Mouse (Mus musculus): ENCODE measurements around the gene Emc7. TPM values are rescaled to one million over a fixed set of nuclear protein-coding genes. Genes with fewer than 3 reads are reported as not detected.
"Not testable (repeated sequence)": the region's sequence is repeated elsewhere in the genome, so short reads cannot be mapped to it uniquely, and the experiment has no call there.

Gene Emc7
- total RNA-seq, 1 experiment: 16.5 TPM

DNA sequence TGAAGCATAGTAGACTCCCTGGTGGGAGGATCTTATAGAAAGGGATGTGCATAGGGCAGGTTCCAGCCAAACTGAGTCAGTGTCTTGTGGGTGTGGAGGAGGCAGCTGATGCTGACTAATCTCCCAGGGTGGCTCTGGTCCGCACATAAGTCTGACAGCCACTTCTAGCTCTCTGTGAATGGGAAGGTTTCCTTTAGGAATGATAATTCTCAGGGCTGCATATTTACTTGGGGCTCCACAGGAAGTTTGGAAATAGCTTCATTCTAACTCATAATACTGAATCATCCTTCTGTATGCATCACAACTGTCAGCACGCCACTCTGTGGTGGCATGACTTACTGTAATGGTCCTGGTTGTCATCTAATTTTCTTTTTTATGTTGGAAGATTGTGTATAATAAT is 11.3 kb upstream of the Emc7 start:
- no peaks in the 10 kb centered on the region for H3K36me3 ChIP-seq (ENCODE audit: control insufficient read depth, insufficient read depth, low read length, poor library complexity, severe bottlenecking)
- H3K4me1 ChIP-seq (ENCODE audit: control insufficient read depth in 2 of 2, insufficient read depth in 2 of 2, low read length in 2 of 2, poor library complexity in 1 of 2): no peaks in the 10 kb centered on the region
- in situ Hi-C loops (cut with MboI; ENCODE audit: low sequenced_read_pairs in 2 of 2, unreplicated experiment in 2 of 2): no loop called here
- TF ChIP-seq ZNF384 (IDR thresholded peaks at IDR 0.05; ENCODE audit: low read depth, low read length) (no peak), MAFK (IDR thresholded peaks at IDR 0.05; ENCODE audit: insufficient read depth, low read depth, low read length) (no peak), HCFC1 (IDR thresholded peaks at IDR 0.05; ENCODE audit: borderline replicate concordance, insufficient read depth, low read length) (no peak), CHD2 (IDR thresholded peaks at IDR 0.05; ENCODE audit: low read depth, low read length) (no peak), ZC3H11A (IDR thresholded peaks at IDR 0.05; ENCODE audit: borderline replicate concordance, low read depth, low read length) (no peak)
- no peak overlapping the region for H3K27ac ChIP-seq (ENCODE audit: insufficient read depth, low read depth, low read length, poor library complexity, severe bottlenecking)
- no peak overlapping the region for H3K4me3 ChIP-seq (ENCODE audit: insufficient read depth in 1 of 2, low read depth in 1 of 2, low read length in 2 of 2, poor library complexity in 1 of 2, severe bottlenecking in 1 of 2)
- no peak for DNase-seq (ENCODE audit: low read depth, low spot score)
- no peak overlapping the region for H3K9ac ChIP-seq (ENCODE audit: insufficient read depth, low read depth, low read length, poor library complexity, severe bottlenecking)
- no peaks in the 10 kb centered on the region for H3K9me3 ChIP-seq (ENCODE audit: control insufficient read depth, insufficient read depth, low read depth, low read length)

- Histone ChIP-seq H3K9ac (ENCODE audit: insufficient read depth, low read depth, low read length, poor library complexity, severe bottlenecking) (no peak overlapping the region), H3K9me3 (ENCODE audit: control insufficient read depth, insufficient read depth, low read depth, low read length) (no peaks in the 10 kb centered on the region), H3K4me3 (ENCODE audit: insufficient read depth in 1 of 2, low read depth in 1 of 2, low read length in 2 of 2, poor library complexity in 1 of 2, severe bottlenecking in 1 of 2) (no peak overlapping the region), H3K27ac (ENCODE audit: insufficient read depth, low read depth, low read length, poor library complexity, severe bottlenecking) (no peak overlapping the region), H3K36me3 (ENCODE audit: control insufficient read depth, insufficient read depth, low read length, poor library complexity, severe bottlenecking) (no peaks in the 10 kb centered on the region), H3K4me1 (ENCODE audit: control insufficient read depth in 2 of 2, insufficient read depth in 2 of 2, low read length in 2 of 2, poor library complexity in 1 of 2) (no peaks in the 10 kb centered on the region)
- DNase-seq (ENCODE audit: low read depth, low spot score): no peak
- TF ChIP-seq ZNF384 (IDR thresholded peaks at IDR 0.05; ENCODE audit: low read depth, low read length): no peak
- no peak for TF ChIP-seq HCFC1 (IDR thresholded peaks at IDR 0.05; ENCODE audit: borderline replicate concordance, insufficient read depth, low read length)
- no peak for TF ChIP-seq MAFK (IDR thresholded peaks at IDR 0.05; ENCODE audit: insufficient read depth, low read depth, low read length)
- no peak for TF ChIP-seq ZC3H11A (IDR thresholded peaks at IDR 0.05; ENCODE audit: borderline replicate concordance, low read depth, low read length)
- TF ChIP-seq CHD2 (IDR thresholded peaks at IDR 0.05; ENCODE audit: low read depth, low read length): no peak
- in situ Hi-C loops (cut with MboI; ENCODE audit: low sequenced_read_pairs in 2 of 2, unreplicated experiment in 2 of 2): no loop called here
Observed at GRCm38 (mm10) chr2:112445511-112445910, 9.3 kb upstream of the Emc7 start.

DNA sequence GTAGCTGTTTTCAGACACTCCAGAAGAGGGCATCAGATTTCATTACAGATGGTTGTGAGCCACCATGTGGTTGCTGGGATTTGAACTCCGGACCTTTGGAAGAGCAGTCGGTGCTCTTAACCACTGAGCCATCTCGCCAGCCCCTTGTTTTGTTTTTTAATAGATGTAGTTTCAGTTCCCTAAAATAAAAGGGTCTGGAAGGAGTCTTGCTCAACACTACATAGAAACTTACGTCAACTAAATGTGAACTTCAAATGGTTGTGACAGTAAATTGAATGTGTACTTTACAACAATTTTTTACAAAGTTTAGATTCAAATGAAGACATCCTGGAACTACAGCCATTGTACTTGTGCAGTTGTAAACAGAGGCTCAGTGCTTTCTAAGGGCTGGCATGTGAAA is 6.8 kb upstream of the Emc7 start:
- H3K9me3 ChIP-seq (ENCODE audit: control insufficient read depth, insufficient read depth, low read depth, low read length); H3K27ac ChIP-seq (ENCODE audit: insufficient read depth, low read depth, low read length, poor library complexity, severe bottlenecking); H3K9ac ChIP-seq (ENCODE audit: insufficient read depth, low read depth, low read length, poor library complexity, severe bottlenecking); DNase-seq (ENCODE audit: low read depth, low spot score); in situ Hi-C loops (cut with MboI; ENCODE audit: low sequenced_read_pairs in 2 of 2, unreplicated experiment in 2 of 2); H3K36me3 ChIP-seq (ENCODE audit: control insufficient read depth, insufficient read depth, low read length, poor library complexity, severe bottlenecking); H3K4me1 ChIP-seq (ENCODE audit: control insufficient read depth in 2 of 2, insufficient read depth in 2 of 2, low read length in 2 of 2, poor library complexity in 1 of 2); H3K4me3 ChIP-seq (ENCODE audit: insufficient read depth in 1 of 2, low read depth in 1 of 2, low read length in 2 of 2, poor library complexity in 1 of 2, severe bottlenecking in 1 of 2): not testable (repeated sequence)

DNA sequence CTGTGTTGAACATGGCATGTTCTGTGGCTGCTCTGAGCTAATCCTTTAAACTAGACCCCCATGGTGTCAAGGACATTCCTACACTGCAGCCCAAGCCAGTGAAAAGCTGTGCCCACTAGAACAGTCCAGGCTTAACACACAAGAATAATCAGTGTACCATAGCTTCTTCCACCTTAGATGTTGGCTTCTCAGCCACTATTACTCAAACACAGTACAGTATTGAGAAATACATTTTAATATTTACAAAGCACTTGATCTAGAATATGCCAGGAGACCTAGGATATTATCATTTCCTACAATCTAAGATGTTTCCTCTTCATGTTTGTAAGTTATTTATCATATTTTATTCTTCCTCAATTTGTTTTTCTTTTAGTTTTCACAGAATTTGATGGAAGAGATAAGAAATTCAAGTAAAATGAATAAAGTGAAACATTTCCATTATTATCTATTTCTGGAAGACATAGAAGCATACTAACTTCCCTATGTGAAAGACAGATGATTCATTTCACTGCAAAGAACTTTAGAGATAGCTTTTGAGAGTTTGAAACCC is 6.2 kb upstream of the Emc7 start:
- H3K27ac ChIP-seq (ENCODE audit: insufficient read depth, low read depth, low read length, poor library complexity, severe bottlenecking): no peak overlapping the region
- H3K9me3 ChIP-seq (ENCODE audit: control insufficient read depth, insufficient read depth, low read depth, low read length): no peaks in the 10 kb centered on the region
- no peaks in the 10 kb centered on the region for H3K36me3 ChIP-seq (ENCODE audit: control insufficient read depth, insufficient read depth, low read length, poor library complexity, severe bottlenecking)
- no peak for DNase-seq (ENCODE audit: low read depth, low spot score)
- no peak overlapping the region for H3K4me3 ChIP-seq (ENCODE audit: insufficient read depth in 1 of 2, low read depth in 1 of 2, low read length in 2 of 2, poor library complexity in 1 of 2, severe bottlenecking in 1 of 2)
- in situ Hi-C loops (cut with MboI; ENCODE audit: low sequenced_read_pairs in 2 of 2, unreplicated experiment in 2 of 2): no loop called here
- H3K9ac ChIP-seq (ENCODE audit: insufficient read depth, low read depth, low read length, poor library complexity, severe bottlenecking): no peak overlapping the region
- no peak for TF ChIP-seq ZNF384 (IDR thresholded peaks at IDR 0.05; ENCODE audit: low read depth, low read length)
- TF ChIP-seq ZC3H11A (IDR thresholded peaks at IDR 0.05; ENCODE audit: borderline replicate concordance, low read depth, low read length): no peak
- no peaks in the 10 kb centered on the region for H3K4me1 ChIP-seq (ENCODE audit: control insufficient read depth in 2 of 2, insufficient read depth in 2 of 2, low read length in 2 of 2, poor library complexity in 1 of 2)

- DNase-seq (ENCODE audit: low read depth, low spot score): no peak
- in situ Hi-C loops (cut with MboI; ENCODE audit: low sequenced_read_pairs in 2 of 2, unreplicated experiment in 2 of 2): no loop called here
Observed at GRCm38 (mm10) chr2:112449597-112450296, 5.0 kb upstream of the Emc7 start.

GRCm38 (mm10) chr2:112452513-112452912 is 2.3 kb upstream of the Emc7 start:
- H3K27ac ChIP-seq (ENCODE audit: insufficient read depth, low read depth, low read length, poor library complexity, severe bottlenecking); H3K4me3 ChIP-seq (ENCODE audit: insufficient read depth in 1 of 2, low read depth in 1 of 2, low read length in 2 of 2, poor library complexity in 1 of 2, severe bottlenecking in 1 of 2); H3K36me3 ChIP-seq (ENCODE audit: control insufficient read depth, insufficient read depth, low read length, poor library complexity, severe bottlenecking); DNase-seq (ENCODE audit: low read depth, low spot score); in situ Hi-C loops (cut with MboI; ENCODE audit: low sequenced_read_pairs in 2 of 2, unreplicated experiment in 2 of 2); H3K4me1 ChIP-seq (ENCODE audit: control insufficient read depth in 2 of 2, insufficient read depth in 2 of 2, low read length in 2 of 2, poor library complexity in 1 of 2); H3K9ac ChIP-seq (ENCODE audit: insufficient read depth, low read depth, low read length, poor library complexity, severe bottlenecking); H3K9me3 ChIP-seq (ENCODE audit: control insufficient read depth, insufficient read depth, low read depth, low read length): not testable (repeated sequence)

More at GRCm38 (mm10) chr2:112449597-112450296, 5.0 kb upstream of the Emc7 start:
- TF ChIP-seq CHD2 (IDR thresholded peaks at IDR 0.05; ENCODE audit: low read depth, low read length) (no peak), ZC3H11A (IDR thresholded peaks at IDR 0.05; ENCODE audit: borderline replicate concordance, low read depth, low read length) (no peak), ZNF384 (IDR thresholded peaks at IDR 0.05; ENCODE audit: low read depth, low read length) (no peak), MAFK (IDR thresholded peaks at IDR 0.05; ENCODE audit: insufficient read depth, low read depth, low read length) (no peak), HCFC1 (IDR thresholded peaks at IDR 0.05; ENCODE audit: borderline replicate concordance, insufficient read depth, low read length) (no peak)
- H3K27ac ChIP-seq (ENCODE audit: insufficient read depth, low read depth, low read length, poor library complexity, severe bottlenecking): no peak overlapping the region
- H3K4me1 ChIP-seq (ENCODE audit: control insufficient read depth in 2 of 2, insufficient read depth in 2 of 2, low read length in 2 of 2, poor library complexity in 1 of 2): no peaks in the 10 kb centered on the region
- H3K9ac ChIP-seq (ENCODE audit: insufficient read depth, low read depth, low read length, poor library complexity, severe bottlenecking): no peak overlapping the region
- H3K9me3 ChIP-seq (ENCODE audit: control insufficient read depth, insufficient read depth, low read depth, low read length): no peaks in the 10 kb centered on the region
- no peak overlapping the region for H3K4me3 ChIP-seq (ENCODE audit: insufficient read depth in 1 of 2, low read depth in 1 of 2, low read length in 2 of 2, poor library complexity in 1 of 2, severe bottlenecking in 1 of 2)
- no peaks in the 10 kb centered on the region for H3K36me3 ChIP-seq (ENCODE audit: control insufficient read depth, insufficient read depth, low read length, poor library complexity, severe bottlenecking)
